Mouse (Mus musculus) heart, embryonic 16.5 days (tissue): ENCODE results near the gene Dld. TPM values are rescaled to one million over a fixed set of nuclear protein-coding genes. Genes with fewer than 3 reads are reported as not detected.
A peak's percentile ranks its signal among the peaks of the same experiment; 100 is the strongest.

Experiments used
- ATAC-seq: fragments of 200-750 bp; cut with Nextera tagmentation; replicated peaks from 2 replicates; pipeline ENCODE4 v1.8.0; 2017; ENCODE audit warnings: moderate number of reproducible peaks; ENCODE audit not compliant: insufficient read depth, low FRiP score; ENCODE audit errors: extremely low read depth
- H3K27ac ChIP-seq: fragments of 300-500 bp; sonication (generic); 2 replicates; pipeline ENCODE4 v1.5.1; 2014; ENCODE audit warnings: mild to moderate bottlenecking, low read length, control low read depth, moderate library complexity
- H3K27me3 ChIP-seq: fragments of 300-500 bp; sonication (generic); 2 replicates; pipeline ENCODE4 v1.6.1; 2014; ENCODE audit warnings: low read length, mixed read lengths; ENCODE audit not compliant: control insufficient read depth, insufficient read depth
- H3K36me3 ChIP-seq: fragments of 300-500 bp; sonication (generic); 2 replicates; pipeline ENCODE4 v1.6.1; 2014; ENCODE audit not compliant: control insufficient read depth, insufficient read depth
- H3K4me1 ChIP-seq: fragments of 300-500 bp; sonication (generic); 2 replicates; pipeline ENCODE4 v1.6.1; 2014; ENCODE audit warnings: low read length, mixed read lengths; ENCODE audit not compliant: control insufficient read depth, insufficient read depth
- H3K4me2 ChIP-seq: fragments of 300-500 bp; sonication (generic); 2 replicates; pipeline ENCODE4 v1.6.1; 2014; ENCODE audit warnings: low read depth, mild to moderate bottlenecking, control low read depth, low read length
- H3K4me3 ChIP-seq: fragments of 300-500 bp; sonication (generic); 2 replicates; pipeline ENCODE4 v1.5.1; 2014; ENCODE audit warnings: mild to moderate bottlenecking, control low read depth, low read length
- H3K9ac ChIP-seq: fragments of 300-500 bp; sonication (generic); 2 replicates; pipeline ENCODE4 v1.6.1; 2014; ENCODE audit warnings: low read length, control low read depth
- H3K9me3 ChIP-seq: fragments of 300-500 bp; sonication (generic); replicated peaks from 2 replicates; pipeline ENCODE4 v1.6.1; 2016; ENCODE audit warnings: low read length; ENCODE audit not compliant: control insufficient read depth
- WGBS: fragments of 180-500 bp; shearing (Covaris S2); extraction: QIAGEN DNeasy Blood & Tissue Kit; methylation state at CpG from one replicate; pipeline ENCODE4 v1.1.7; 2014; 5-methylcytosine and 5-hydroxymethylcytosine counted together
- polyA plus RNA-seq: library from polyadenylated mRNA; unstranded; fragments of >200 nt; fragmentation: Nextera tagmentation; extraction: Ambion mirVana; gene quantifications from 2 replicates; pipeline ENCODE4 v1.2.1, GENCODE M21; 2015

Gene Dld
- 246 and 263 TPM in 2 replicates for polyA plus RNA-seq

- H3K9ac ChIP-seq: peak within 1 kb of the TSS; percentile 92
- peaks cover 17% of the 10 kb centered on the region for H3K36me3 ChIP-seq
- H3K27ac ChIP-seq: peak within 1 kb of the TSS; percentile 88
- H3K4me2 ChIP-seq: peak within 1 kb of the TSS; percentile 78
- no peaks in the 10 kb centered on the region for H3K27me3 ChIP-seq
- 5% methylated on average over 66 of the region's 66 CpGs for WGBS
- peak; percentile 98 for ATAC-seq
- H3K4me3 ChIP-seq: peak within 1 kb of the TSS; percentile 84
- H3K4me1 ChIP-seq: peaks cover 4% of the 10 kb centered on the region
- H3K9me3 ChIP-seq: no peaks in the 10 kb centered on the region
Observed at GRCm38 (mm10) chr12:31350944-31351928, at the start of gene Dld. Dld (minus strand) TSS chr12:31351453.

GRCm38 (mm10) chr12:31400821-31401220 lies 49.6 kb upstream of the Dld start:
- H3K4me3 ChIP-seq: no peak overlapping the region

GRCm38 (mm10) chr12:31397709-31398108 lies 46.5 kb upstream of the Dld start:
- no peak for ATAC-seq
- WGBS: 81% methylated on average over 4 of the region's 4 CpGs
- no peak overlapping the region for H3K4me2 ChIP-seq
- H3K9ac ChIP-seq: no peak overlapping the region
- H3K36me3 ChIP-seq: no peaks in the 10 kb centered on the region
- no peaks in the 10 kb centered on the region for H3K4me1 ChIP-seq
- no peaks in the 10 kb centered on the region for H3K9me3 ChIP-seq
- H3K27me3 ChIP-seq: no peaks in the 10 kb centered on the region
- H3K27ac ChIP-seq: no peak overlapping the region
- H3K4me3 ChIP-seq: no peak overlapping the region

More at GRCm38 (mm10) chr12:31400821-31401220, 49.6 kb upstream of the Dld start:
- ATAC-seq: no peak
- Histone ChIP-seq H3K27ac (no peak overlapping the region), H3K4me2 (no peak overlapping the region), H3K36me3 (no peaks in the 10 kb centered on the region), H3K9me3 (no peaks in the 10 kb centered on the region), H3K4me1 (no peaks in the 10 kb centered on the region), H3K9ac (no peak overlapping the region), H3K27me3 (no peaks in the 10 kb centered on the region)
- WGBS: 85% methylated on average over 1 of the region's 1 CpGs

- H3K27me3 ChIP-seq: no peaks in the 10 kb centered on the region
- H3K4me2 ChIP-seq: no peak overlapping the region
- no peak overlapping the region for H3K9ac ChIP-seq
- H3K36me3 ChIP-seq: no peaks in the 10 kb centered on the region
- no peak overlapping the region for H3K27ac ChIP-seq
- H3K4me1 ChIP-seq: no peaks in the 10 kb centered on the region
- ATAC-seq: no peak
- no peaks in the 10 kb centered on the region for H3K9me3 ChIP-seq
- 59% methylated on average over 1 of the region's 1 CpGs for WGBS
- no peak overlapping the region for H3K4me3 ChIP-seq
Observed at GRCm38 (mm10) chr12:31395895-31396294, 44.6 kb upstream of the Dld start.

GRCm38 (mm10) chr12:31391696-31392095 lies 40.4 kb upstream of the Dld start:
- Histone ChIP-seq H3K27me3 (no peaks in the 10 kb centered on the region), H3K9me3 (no peaks in the 10 kb centered on the region), H3K27ac (no peak overlapping the region), H3K4me3 (no peak overlapping the region), H3K36me3 (no peaks in the 10 kb centered on the region), H3K4me1 (no peaks in the 10 kb centered on the region), H3K4me2 (no peak overlapping the region), H3K9ac (no peak overlapping the region)
- 91% methylated on average over 12 of the region's 12 CpGs for WGBS
- ATAC-seq: no peak

- ATAC-seq: no peak
- 85% methylated on average over 3 of the region's 3 CpGs for WGBS
Observed at GRCm38 (mm10) chr12:31390571-31390970, 39.3 kb upstream of the Dld start, which contains the start of gene Slc26a3. Slc26a3 (plus strand) TSS chr12:31390871.

GRCm38 (mm10) chr12:31387303-31387702 lies 36.0 kb upstream of the Dld start:
- no peaks in the 10 kb centered on the region for H3K9me3 ChIP-seq
- H3K27me3 ChIP-seq: no peaks in the 10 kb centered on the region
- H3K9ac ChIP-seq: no peak overlapping the region
- no peak overlapping the region for H3K27ac ChIP-seq
- no peaks in the 10 kb centered on the region for H3K36me3 ChIP-seq
- no peak for ATAC-seq
- 32% methylated on average over 3 of the region's 3 CpGs for WGBS
- H3K4me3 ChIP-seq: no peak overlapping the region
- H3K4me1 ChIP-seq: no peaks in the 10 kb centered on the region
- no peak overlapping the region for H3K4me2 ChIP-seq

More at GRCm38 (mm10) chr12:31390571-31390970, 39.3 kb upstream of the Dld start, which contains the start of gene Slc26a3:
- Histone ChIP-seq H3K9ac (no peak within 1 kb of the TSS), H3K36me3 (no peaks in the 10 kb centered on the region), H3K27ac (no peak within 1 kb of the TSS), H3K4me1 (no peaks in the 10 kb centered on the region), H3K4me3 (no peak within 1 kb of the TSS), H3K27me3 (no peaks in the 10 kb centered on the region), H3K4me2 (no peak within 1 kb of the TSS), H3K9me3 (no peaks in the 10 kb centered on the region)

GRCm38 (mm10) chr12:31382451-31382850 lies 31.2 kb upstream of the Dld start:
- H3K27ac ChIP-seq: no peak overlapping the region
- H3K9me3 ChIP-seq: no peaks in the 10 kb centered on the region
- no peak overlapping the region for H3K4me3 ChIP-seq
- WGBS: 51% methylated on average over 2 of the region's 2 CpGs
- no peak overlapping the region for H3K4me2 ChIP-seq
- no peaks in the 10 kb centered on the region for H3K36me3 ChIP-seq
- no peaks in the 10 kb centered on the region for H3K27me3 ChIP-seq
- ATAC-seq: no peak
- no peak overlapping the region for H3K9ac ChIP-seq
- H3K4me1 ChIP-seq: 0 out of 2 replicates have a peak, but pooled peaks cover 2% of the 10 kb centered on the region

- Histone ChIP-seq H3K27me3 (no peaks in the 10 kb centered on the region), H3K4me2 (no peak overlapping the region), H3K27ac (no peak overlapping the region), H3K4me1 (peaks cover 5% of the 10 kb centered on the region), H3K9ac (no peak overlapping the region), H3K4me3 (no peak overlapping the region), H3K9me3 (no peaks in the 10 kb centered on the region), H3K36me3 (no peaks in the 10 kb centered on the region)
- WGBS: 8% methylated on average over 2 of the region's 2 CpGs
- peak; percentile 70; the same call in 1 of the 2 replicates for ATAC-seq
Observed at GRCm38 (mm10) chr12:31380878-31381277, 29.6 kb upstream of the Dld start.
